Mouse (Mus musculus): ENCODE measurements around the gene Mob1a. TPM values are rescaled to one million over a fixed set of nuclear protein-coding genes. Genes with fewer than 3 reads are reported as not detected.

Gene Mob1a
- 139 to 147 TPM (median 140 TPM) in 4 replicates for total RNA-seq (2023)

GRCm38 (mm10) chr6:83325525-83326393, at the start of gene Mob1a, which contains the start of gene Mthfd2:
Gene Mob1a, plus strand, starts transcription at chr6:83326016.
Gene Mthfd2, minus strand, starts transcription at chr6:83325908.

GRCm38 (mm10) chr6:83348873-83349272, 23.1 kb downstream of the Mob1a start, which contains the start of gene Bola3:
Gene Bola3, plus strand, starts transcription at chr6:83349147.

Other genes with a start within 250 kb of the Mob1a start
- 21.1 to 26.0 TPM (median 23.4 TPM) in 4 replicates for gene Pcgf1, start 248.1 kb upstream of the Mob1a start, total RNA-seq (2023)
- not detected in 4 replicates for gene Lbx2, start 239.6 kb upstream of the Mob1a start, total RNA-seq (2023)
- gene Ccdc142, start 224.4 kb upstream of the Mob1a start, total RNA-seq (2023) = 10.4 to 18.5 TPM (median 13.5 TPM) in 4 replicates
- 11.7 to 14.2 TPM (median 12.4 TPM) in 4 replicates for gene Gm42688, start 224.4 kb upstream of the Mob1a start, total RNA-seq (2023)
- gene Mrpl53, start 217.0 kb upstream of the Mob1a start, total RNA-seq (2023) = 23.0 to 35.3 TPM (median 27.6 TPM) in 4 replicates
- gene Mogs, start 210.5 kb upstream of the Mob1a start, total RNA-seq (2023) = 27.6 to 34.5 TPM (median 31.8 TPM) in 4 replicates
- gene Wbp1, start 204.5 kb upstream of the Mob1a start, total RNA-seq (2023) = 35.5 to 52.3 TPM (median 39.5 TPM) in 4 replicates
- gene Ino80b, start 200.6 kb upstream of the Mob1a start, total RNA-seq (2023) = 28.0 to 34.1 TPM (median 31.1 TPM) in 4 replicates
- not detected in 4 replicates for gene Rtkn, start 190.6 kb upstream of the Mob1a start, total RNA-seq (2023)
- gene Wdr54, start 169.6 kb upstream of the Mob1a start, total RNA-seq (2023) = 0.56 to 0.60 TPM in 2 of 4 replicates, not detected in the others
- not detected in 4 replicates for gene 1700003E16Rik, start 169.6 kb upstream of the Mob1a start, total RNA-seq (2023)
- gene Dctn1, start 160.1 kb upstream of the Mob1a start, total RNA-seq (2023) = 97.0 to 118 TPM (median 106 TPM) in 4 replicates
- gene Slc4a5, start 106.2 kb upstream of the Mob1a start, total RNA-seq (2023) = not detected in 4 replicates
- gene Mthfd2, start 108 bp upstream of the Mob1a start, total RNA-seq (2023) = 10.0 to 15.5 TPM (median 13.0 TPM) in 4 replicates
- 34.3 to 42.1 TPM (median 38.3 TPM) in 4 replicates for gene Bola3, start 23.1 kb downstream of the Mob1a start, total RNA-seq (2023)
- gene Tet3, start 133.1 kb downstream of the Mob1a start, total RNA-seq (2023) = 76.4 to 91.5 TPM (median 83.7 TPM) in 4 replicates
- gene Dguok, start 181.0 kb downstream of the Mob1a start, total RNA-seq (2023) = 48.3 to 57.5 TPM (median 53.9 TPM) in 4 replicates
- not detected in 4 replicates for gene Actg2, start 210.2 kb downstream of the Mob1a start, total RNA-seq (2023)
- 15.3 to 17.4 TPM (median 16.3 TPM) in 4 replicates for gene Stambp, start 246.7 kb downstream of the Mob1a start, total RNA-seq (2023)

All from B cell, adult 62 days (primary cell).